Mouse (Mus musculus): ENCODE measurements around the gene BC004004.

DNA sequence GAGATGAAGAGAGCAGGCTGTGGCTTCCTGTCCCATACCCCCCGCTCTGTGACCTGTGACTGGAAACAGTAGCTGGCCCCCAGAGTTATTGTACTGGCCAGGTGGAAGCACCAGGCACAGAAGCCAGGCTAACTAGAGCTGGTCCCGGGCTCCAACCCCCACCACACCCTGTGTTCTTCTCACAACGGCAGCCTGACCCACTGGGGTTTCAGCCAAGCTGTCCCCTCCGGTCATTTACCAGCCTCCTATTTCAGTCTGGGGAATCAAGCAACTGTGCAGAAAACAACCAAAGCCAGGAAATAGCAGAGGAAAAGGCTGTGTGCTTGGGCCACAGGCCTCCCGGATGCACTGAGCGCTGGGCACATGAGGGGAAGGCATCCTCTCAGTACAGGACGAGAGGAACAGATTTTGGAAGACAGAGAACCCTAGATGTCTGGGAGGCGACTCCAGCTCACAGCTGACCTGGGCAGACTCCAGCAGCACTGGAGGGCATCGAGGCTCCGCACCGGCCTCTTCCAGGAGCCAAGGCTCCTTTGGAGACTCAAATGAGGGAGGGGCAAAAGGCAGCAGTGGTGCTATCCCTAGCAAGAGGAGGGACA is 70.7 kb downstream of the BC004004 start:
- TF ChIP-seq CTCF (conservative IDR thresholded peaks at IDR 0.05; ENCODE audit: low read length) (no peak), POU5F1 (IDR thresholded peaks at IDR 0.05; ENCODE audit: borderline replicate concordance, low read length) (no peak), NANOG (IDR thresholded peaks at IDR 0.05; ENCODE audit: borderline replicate concordance, low read length) (no peak)

All from E14TG2a.4 (cell line).